Mouse (Mus musculus) liver, embryonic 14.5 days (tissue): ENCODE measurements at regions not wholly inside any gene's neighbourhood (a gene's known extent, or its start where the extent isn't known, plus 50 kb on each side); places are given as distances from the start of the nearest gene placed in this dataset.

Experiments
- CTCF ChIP-seq: IDR thresholded peaks from 2 replicates; pipeline ENCODE4 v1.5.1; 2016; ENCODE audit warnings: antibody characterized with exemption, low read depth, control low read depth
- EP300 ChIP-seq: IDR thresholded peaks from 2 replicates; pipeline ENCODE4 v1.6.1; 2016; ENCODE audit warnings: antibody characterized with exemption, low read depth

DNA sequence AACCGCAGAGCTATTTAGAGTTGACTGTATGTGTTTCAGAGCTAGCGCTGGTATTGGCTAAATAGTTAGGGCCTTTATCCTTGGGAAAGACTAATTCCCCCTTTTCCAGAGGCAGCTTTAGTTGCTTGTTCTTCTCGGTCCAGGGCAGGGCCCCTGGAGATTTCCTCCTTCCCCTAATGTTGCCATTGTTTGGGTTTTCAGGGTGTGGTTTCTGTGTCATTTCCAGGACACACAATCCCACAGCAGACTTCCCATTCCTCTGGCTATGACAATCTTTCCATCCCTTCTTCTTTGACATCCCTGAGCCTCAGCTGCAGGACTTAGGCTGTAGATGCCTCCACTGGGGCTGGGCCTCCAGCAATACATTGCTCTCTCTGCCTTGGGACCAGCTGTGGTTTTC lies 87.2 kb upstream of the Arhgap24 start:
- TF ChIP-seq CTCF (no peak), EP300 (no peak)
